Mouse (Mus musculus): Measurements from ENCODE around the gene Col13a1.

The Col13a1 gene

DNA sequence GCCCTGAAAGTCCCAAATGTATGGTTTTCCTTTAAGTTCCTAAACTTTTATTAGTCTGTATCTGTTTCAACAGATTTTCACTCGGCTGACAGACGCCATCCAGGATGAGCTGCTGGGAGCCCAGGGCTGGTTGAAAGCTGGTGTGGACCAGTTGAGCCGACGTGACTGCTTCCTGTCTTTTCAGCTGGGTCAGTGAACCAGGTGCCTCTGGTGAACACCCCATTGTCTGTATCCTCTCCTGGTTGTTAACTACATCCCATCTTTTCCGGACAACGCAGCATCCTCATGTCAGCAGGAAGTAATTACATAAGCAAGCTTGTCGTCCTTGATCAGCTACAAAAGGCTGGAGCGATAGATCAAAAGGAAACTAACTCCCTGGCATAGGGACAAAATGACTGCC is 185.9 kb downstream of the Col13a1 start:
- no peak for TF ChIP-seq GATA4 (IDR thresholded peaks at IDR 0.05; ENCODE audit: insufficient replicate concordance, low read length)

DNA sequence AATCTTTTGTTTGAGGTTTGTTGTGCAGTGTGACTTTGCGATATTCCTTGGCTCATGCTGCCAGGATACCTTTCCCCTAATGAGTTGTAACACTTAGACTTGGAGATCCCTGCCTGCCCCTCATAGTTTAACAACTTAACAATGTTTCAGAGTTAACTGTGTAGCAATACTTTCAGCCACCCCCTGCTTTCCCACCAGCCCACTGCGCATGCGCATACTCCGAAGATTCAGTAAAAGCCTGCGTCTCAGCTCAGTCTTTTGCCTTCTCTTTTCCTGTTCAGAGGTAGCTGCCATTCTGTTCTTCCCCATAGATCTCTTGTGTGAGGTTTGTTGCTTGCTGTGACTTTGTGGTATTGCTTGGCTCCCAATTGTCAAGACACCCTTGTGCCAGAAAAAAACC is 190.4 kb downstream of the Col13a1 start:
- no peak for TF ChIP-seq GATA4 (IDR thresholded peaks at IDR 0.05; ENCODE audit: insufficient replicate concordance, low read length)

Data from liver, adult (tissue).